ENCODE assay signal across 10 mouse cellular contexts in the genomic region with DNA sequence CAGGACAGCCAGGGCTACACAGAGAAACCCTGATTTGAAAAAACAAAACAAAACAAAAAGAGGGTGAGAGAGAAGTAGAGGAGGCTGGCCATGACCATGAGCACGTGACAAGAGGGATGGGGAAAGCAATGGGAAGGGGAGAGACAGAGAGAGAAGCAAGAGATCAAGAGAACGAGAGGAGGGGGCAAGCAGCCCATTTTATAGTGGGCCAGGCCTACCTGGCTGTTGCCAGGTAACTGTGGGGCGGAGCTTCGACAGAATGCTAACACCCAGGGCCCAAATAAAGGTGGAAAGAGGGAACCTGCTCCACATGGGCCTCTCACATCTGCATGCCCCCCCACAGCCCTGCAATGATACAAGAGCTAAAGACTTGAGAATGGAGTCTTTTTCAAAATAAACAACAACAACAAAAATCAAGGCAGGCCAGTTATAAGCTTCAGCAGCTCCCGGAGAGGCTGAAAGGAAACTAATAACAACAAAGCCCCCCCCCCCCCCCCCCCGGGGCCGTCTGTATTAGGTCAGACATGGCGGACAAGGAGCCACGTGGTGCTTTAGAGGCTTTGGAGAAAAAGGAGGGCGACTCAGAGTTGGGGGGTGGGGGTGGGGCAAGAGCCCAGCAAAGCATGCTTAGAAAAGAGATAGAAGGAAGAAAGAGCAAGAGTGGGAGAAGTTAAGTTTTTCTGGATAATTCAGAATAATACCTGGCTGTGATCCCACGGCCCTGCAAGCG. TPM values are rescaled to one million over a fixed set of nuclear protein-coding genes. Genes with fewer than 3 reads are reported as not detected.
A peak's percentile ranks its signal among the peaks of the same experiment; 100 is the strongest.
DNase-seq lines count a peak whose midpoint lies in the region; ATAC-seq and TF ChIP-seq lines count a peak whose summit lies in the region.
"Had no signal": no experiment of that assay in that cellular context is flagged by ENCODE, and none has a peak within 500 bp of the region (broad histone marks: within the 10 kb centered on the region; RNA-seq: fewer than 3 reads in every experiment).

No protein-coding gene starts in this region.

- H3K9me3 ChIP-seq in hindbrain, embryonic 11.5 days (ENCODE audit: control insufficient read depth, low read length), result no peaks in the 10 kb centered on the region
- no peaks in the 10 kb centered on the region for H3K9me3 ChIP-seq in neural tube, embryonic 12.5 days

- TF ChIP-seq POLR2A in cerebellum, adult 2 months (IDR thresholded peaks at IDR 0.05; ENCODE audit: borderline replicate concordance, insufficient read depth, low read length), result no peak

- no peaks in the 10 kb centered on the region for H3K36me3 ChIP-seq in hindbrain, embryonic 11.5 days (ENCODE audit: control insufficient read depth, insufficient read depth, low read length)
- no peaks in the 10 kb centered on the region for H3K36me3 ChIP-seq in neural tube, embryonic 12.5 days

- H3K4me3 ChIP-seq in cerebellum, adult 2 months (replicated peaks; ENCODE audit: insufficient read depth, low read depth, low read length), result no peak overlapping the region
- no peak overlapping the region; the same call in 1 of the 2 replicates for H3K4me3 ChIP-seq in hindbrain, embryonic 11.5 days (ENCODE audit: low read depth, low read length)
- no peak overlapping the region for H3K4me3 ChIP-seq in neural tube, embryonic 12.5 days

- peak; percentile 21 for DNase-seq in cerebellum, adult 9-10 months
- DNase-seq in cerebellum, adult 2 months, result no peak
- peak; percentile 90 for DNase-seq in R1 (ENCODE audit: low read depth, low spot score)
- no peak for DNase-seq in hindbrain, embryonic 11.5 days (ENCODE audit: low spot score)
- DNase-seq in lung, postnatal 4 days, result no peak
- DNase-seq in urinary bladder, postnatal 4 days (ENCODE audit: low spot score in 2 of 2), result no peak
- DNase-seq: right cerebral cortex, postnatal 25 days; thymus, postnatal 36 days had no signal

- H3K27me3 ChIP-seq in cerebellum, adult 2 months (ENCODE audit: control insufficient read depth, insufficient read depth, low read length), result no peaks in the 10 kb centered on the region
- no peaks in the 10 kb centered on the region for H3K27me3 ChIP-seq in hindbrain, embryonic 11.5 days (ENCODE audit: control insufficient read depth, insufficient read depth, low read length)
- no peaks in the 10 kb centered on the region for H3K27me3 ChIP-seq in neural tube, embryonic 12.5 days (replicated peaks)

- H3K27ac ChIP-seq in cerebellum, adult 2 months (ENCODE audit: insufficient read depth, low read length), result no peak overlapping the region
- peak overlapping the region; percentile 84 for H3K27ac ChIP-seq in hindbrain, embryonic 11.5 days (ENCODE audit: low read depth, low read length)
- H3K27ac ChIP-seq in neural tube, embryonic 12.5 days, result peak overlapping the region; percentile 95

- ATAC-seq in hindbrain, embryonic 11.5 days (ENCODE audit: low FRiP score), result no peak
- no peak for ATAC-seq in neural tube, embryonic 12.5 days (ENCODE audit: low FRiP score, low read depth)
- no peak for ATAC-seq in granulocyte monocyte progenitor cell, adult 5-6 weeks (replicated peaks; ENCODE audit: poor library complexity, severe bottlenecking)

- peak overlapping the region; percentile 68 for H3K9ac ChIP-seq in hindbrain, embryonic 11.5 days (ENCODE audit: low read depth, low read length)
- H3K9ac ChIP-seq in neural tube, embryonic 12.5 days, result peak overlapping the region; percentile 69

- H3K4me1 ChIP-seq in cerebellum, adult 2 months (ENCODE audit: control insufficient read depth, insufficient read depth, low read length), result peaks cover 10% of the 10 kb centered on the region
- peaks cover 40% of the 10 kb centered on the region for H3K4me1 ChIP-seq in hindbrain, embryonic 11.5 days (replicated peaks; ENCODE audit: control insufficient read depth, insufficient read depth, low read length)
- H3K4me1 ChIP-seq in neural tube, embryonic 12.5 days, result peaks cover 65% of the 10 kb centered on the region

- peak overlapping the region; percentile 62 for H3K4me2 ChIP-seq in hindbrain, embryonic 11.5 days (replicated peaks; ENCODE audit: low read depth, low read length)
- peak overlapping the region; percentile 71 for H3K4me2 ChIP-seq in neural tube, embryonic 12.5 days (replicated peaks)

- TF ChIP-seq CTCF in cerebellum, adult 2 months (IDR thresholded peaks at IDR 0.05; ENCODE audit: borderline replicate concordance, insufficient read depth, low read depth, low read length), result no peak

- 28% methylated on average over 12 of the region's 12 CpGs for WGBS in cerebellum, adult 2 months
- 18% methylated on average over 12 of the region's 12 CpGs for WGBS in hindbrain, embryonic 11.5 days
- WGBS in neural tube, embryonic 12.5 days, result 29% methylated on average over 11 of the region's 12 CpGs

RNA-seq across cellular contexts. Expression of a gene that starts 36.4 kb away (rescaled TPM):
- 1,294 and 1,344 TPM in 2 replicates for polyA plus RNA-seq in cerebellum, adult 2 months (2012; rRNA removed)
- polyA plus RNA-seq in hindbrain, embryonic 11.5 days (2014; fragmentation: Nextera tagmentation; extraction: Ambion mirVana), result 8,897 and 9,833 TPM in 2 replicates
- 10,701 and 10,796 TPM in 2 replicates for polyA plus RNA-seq in neural tube, embryonic 12.5 days (2016; fragmentation: Nextera tagmentation; extraction: Ambion mirVana)
- total RNA-seq in granulocyte monocyte progenitor cell, adult 5-6 weeks (2014; fragmentation: Nextera tagmentation), result 21.3 and 34.8 TPM in 2 replicates
- 19.6 and 24.6 TPM in 2 replicates for total RNA-seq in granulocyte monocyte progenitor cell, adult 5-6 weeks (2017)

RNA-seq across cellular contexts. Expression of a gene that starts 36.5 kb away (rescaled TPM):
- polyA plus RNA-seq in cerebellum, adult 2 months (2012; rRNA removed), result 0.75 and 2.6 TPM in 2 replicates
- not detected in 2 replicates for polyA plus RNA-seq in hindbrain, embryonic 11.5 days (2014; fragmentation: Nextera tagmentation; extraction: Ambion mirVana)
- not detected in 2 replicates for polyA plus RNA-seq in neural tube, embryonic 12.5 days (2016; fragmentation: Nextera tagmentation; extraction: Ambion mirVana)
- total RNA-seq in granulocyte monocyte progenitor cell, adult 5-6 weeks (2014; fragmentation: Nextera tagmentation), result not detected in 2 replicates
- total RNA-seq in granulocyte monocyte progenitor cell, adult 5-6 weeks (2017), result not detected in 2 replicates

RNA-seq across cellular contexts. Expression of a gene that starts 39.8 kb away (rescaled TPM):
- polyA plus RNA-seq in cerebellum, adult 2 months (2012; rRNA removed), result 6.4 and 9.0 TPM in 2 replicates
- 93.2 and 95.2 TPM in 2 replicates for polyA plus RNA-seq in hindbrain, embryonic 11.5 days (2014; fragmentation: Nextera tagmentation; extraction: Ambion mirVana)
- polyA plus RNA-seq in neural tube, embryonic 12.5 days (2016; fragmentation: Nextera tagmentation; extraction: Ambion mirVana), result 62.0 and 64.6 TPM in 2 replicates
- 117 and 131 TPM in 2 replicates for total RNA-seq in granulocyte monocyte progenitor cell, adult 5-6 weeks (2014; fragmentation: Nextera tagmentation)
- total RNA-seq in granulocyte monocyte progenitor cell, adult 5-6 weeks (2017), result 109 and 120 TPM in 2 replicates

RNA-seq across cellular contexts. Expression of a gene that starts 55.5 kb away (rescaled TPM):
- polyA plus RNA-seq in cerebellum, adult 2 months (2012; rRNA removed), result 1,352 and 1,359 TPM in 2 replicates
- polyA plus RNA-seq in hindbrain, embryonic 11.5 days (2014; fragmentation: Nextera tagmentation; extraction: Ambion mirVana), result 1,792 and 1,905 TPM in 2 replicates
- polyA plus RNA-seq in neural tube, embryonic 12.5 days (2016; fragmentation: Nextera tagmentation; extraction: Ambion mirVana), result 1,299 and 1,329 TPM in 2 replicates
- 2,030 and 2,397 TPM in 2 replicates for total RNA-seq in granulocyte monocyte progenitor cell, adult 5-6 weeks (2014; fragmentation: Nextera tagmentation)
- total RNA-seq in granulocyte monocyte progenitor cell, adult 5-6 weeks (2017), result 964 and 1,039 TPM in 2 replicates

Comparison
In these comparisons a context has a peak if more than half of its experiments do, and no peak if none do; other contexts are left out.
1. DNase-seq: peak in cerebellum, adult 9-10 months (single experiment) and R1 (single experiment); none in cerebellum, adult 2 months (0 of 2), hindbrain, embryonic 11.5 days (single experiment), lung, postnatal 4 days (0 of 2) and urinary bladder, postnatal 4 days (0 of 2).